Mouse (Mus musculus) lung, postnatal 0 days (tissue): ENCODE measurements around the gene Pik3r5. TPM values are rescaled to one million over a fixed set of nuclear protein-coding genes. Genes with fewer than 3 reads are reported as not detected.

ENCODE experiments used
- ATAC-seq: fragments of 200-750 bp; cut with Nextera tagmentation; 2 replicates; pipeline ENCODE4 v1.8.0; 2017; ENCODE audit warnings: moderate library complexity
- DNase-seq: peaks from one replicate; pipeline ENCODE4 v3.0.0-alpha.2; 2016; ENCODE audit warnings: low spot score
- H3K27ac ChIP-seq: fragments of 300-500 bp; sonication (generic); 2 replicates; pipeline ENCODE4 v1.5.1; 2014; ENCODE audit warnings: antibody characterized with exemption, mild to moderate bottlenecking, low read length, mixed read lengths
- H3K27me3 ChIP-seq: fragments of 300-500 bp; sonication (generic); replicated peaks from 2 replicates; pipeline ENCODE4 v1.6.1; 2014; ENCODE audit warnings: low read length, mixed read lengths; ENCODE audit not compliant: insufficient read depth
- H3K36me3 ChIP-seq: fragments of 300-500 bp; sonication (generic); 2 replicates; pipeline ENCODE4 v1.6.1; 2014; ENCODE audit warnings: low read length, mixed read lengths; ENCODE audit not compliant: insufficient read depth
- H3K4me1 ChIP-seq: fragments of 300-500 bp; sonication (generic); 2 replicates; pipeline ENCODE4 v1.6.1; 2014; ENCODE audit warnings: antibody characterized with exemption, low read depth, low read length, mixed read lengths; ENCODE audit not compliant: insufficient read depth
- H3K4me2 ChIP-seq: fragments of 300-500 bp; sonication (generic); replicated peaks from 2 replicates; pipeline ENCODE4 v1.6.1; 2014; ENCODE audit warnings: low read depth, mild to moderate bottlenecking, low read length, moderate library complexity, mixed read lengths
- H3K4me3 ChIP-seq: fragments of 300-500 bp; sonication (generic); 2 replicates; pipeline ENCODE4 v1.5.1; 2014; ENCODE audit warnings: low read depth, low read length
- H3K9ac ChIP-seq: fragments of 300-500 bp; sonication (generic); replicated peaks from 2 replicates; pipeline ENCODE4 v1.6.1; 2014; ENCODE audit warnings: low read depth, mild to moderate bottlenecking
- H3K9me3 ChIP-seq: fragments of 300-500 bp; sonication (generic); 2 replicates; pipeline ENCODE4 v1.6.1; 2016; ENCODE audit warnings: low read length, mixed read lengths
- CTCF ChIP-seq: IDR thresholded peaks from 2 replicates; pipeline ENCODE4 v1.5.1; 2016; ENCODE audit warnings: antibody characterized with exemption, mild to moderate bottlenecking
- EP300 ChIP-seq: IDR thresholded peaks from 2 replicates; pipeline ENCODE4 v1.6.1; 2016; ENCODE audit warnings: antibody characterized with exemption, mild to moderate bottlenecking, control low read depth
- WGBS: fragments of 180-500 bp; shearing (Covaris S2); extraction: QIAGEN DNeasy Blood & Tissue Kit; methylation state at CpG from one replicate; pipeline ENCODE4 v1.1.7; 2014; 5-methylcytosine and 5-hydroxymethylcytosine counted together
- polyA plus RNA-seq: library from polyadenylated mRNA; unstranded; fragments of >200 nt; fragmentation: Nextera tagmentation; extraction: Ambion mirVana; gene quantifications from 2 replicates; pipeline ENCODE4 v1.2.1, GENCODE M21; 2015

Gene Pik3r5
- polyA plus RNA-seq, 1 experiment from 2014 or later, result 1.1 TPM

DNA sequence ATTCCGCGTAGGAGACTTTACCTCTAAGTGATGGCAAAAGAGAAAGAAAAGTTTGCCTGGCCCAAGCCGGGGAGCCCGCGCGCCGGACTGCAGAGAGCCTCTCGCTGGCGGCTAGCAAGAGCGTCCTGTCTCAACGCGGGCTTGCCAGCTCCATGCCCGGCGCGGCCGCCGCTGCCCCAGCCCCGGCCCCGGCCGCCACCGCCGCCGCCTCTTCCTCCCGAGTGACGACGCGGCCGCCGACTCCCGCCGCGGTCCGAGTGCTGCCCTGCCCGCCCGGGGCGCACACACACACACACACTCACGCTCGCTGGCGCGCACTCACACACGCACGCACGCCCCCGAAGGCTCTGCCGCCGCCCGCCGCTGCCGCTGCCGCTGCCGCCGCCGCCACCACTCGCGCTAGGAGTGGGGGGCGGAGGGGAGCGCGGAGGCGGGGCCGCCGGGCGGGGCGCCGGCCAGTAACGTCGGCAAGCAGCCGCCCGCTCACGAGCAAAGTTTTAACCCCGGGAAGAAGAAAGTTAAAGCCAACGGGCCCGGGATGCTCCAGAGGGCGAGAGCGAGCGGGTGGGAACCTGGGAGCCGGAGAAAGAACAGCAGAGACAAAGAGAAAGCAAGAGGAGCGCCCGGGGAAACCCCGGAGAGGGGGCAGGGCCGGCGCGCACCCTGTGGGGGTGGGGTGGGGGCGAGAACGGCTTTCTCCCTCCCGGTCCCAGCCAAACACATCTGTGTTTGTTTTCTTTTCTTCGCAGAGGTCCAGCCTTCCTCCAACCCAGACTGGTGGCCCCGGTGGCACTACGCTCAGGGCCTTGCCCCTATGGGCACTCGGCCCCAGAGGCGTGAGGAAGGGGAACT is 45.1 kb upstream of the Pik3r5 start:
- H3K4me1 ChIP-seq, result peaks cover 12% of the 10 kb centered on the region
- H3K4me2 ChIP-seq, result peak overlapping the region; percentile 93
- H3K27ac ChIP-seq, result no peak overlapping the region; the same call in 1 of the 2 replicates
- DNase-seq, result peak; percentile 73
- H3K9me3 ChIP-seq, result no peaks in the 10 kb centered on the region
- 3% methylated on average over 55 of the region's 90 CpGs for WGBS
- H3K27me3 ChIP-seq, result peaks cover 54% of the 10 kb centered on the region
- H3K9ac ChIP-seq, result peak overlapping the region; percentile 42
- peak; percentile 79 for ATAC-seq
- TF ChIP-seq EP300 (no peak), CTCF (no peak)
- peak overlapping the region; percentile 68 for H3K4me3 ChIP-seq
- no peaks in the 10 kb centered on the region for H3K36me3 ChIP-seq

DNA sequence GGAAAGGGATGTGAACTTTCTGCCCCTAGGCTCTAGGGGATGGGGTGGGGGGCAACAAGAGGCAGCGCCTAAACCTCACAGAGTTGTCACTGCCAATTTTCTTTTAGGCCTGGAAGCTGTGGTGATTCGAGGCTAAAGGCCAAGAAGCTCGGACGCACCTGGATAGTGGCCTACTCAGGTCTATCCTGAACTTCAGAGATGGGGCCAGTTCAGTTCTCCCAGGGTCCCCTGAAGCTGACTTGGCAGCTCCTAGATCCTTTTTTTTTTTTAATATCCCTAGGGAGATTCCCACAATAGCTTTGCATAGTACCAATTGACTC is 44.5 kb upstream of the Pik3r5 start:
- H3K9ac ChIP-seq, result no peak overlapping the region
- H3K9me3 ChIP-seq, result no peaks in the 10 kb centered on the region
- WGBS, result 48% methylated on average over 4 of the region's 4 CpGs
- TF ChIP-seq EP300 (no peak), CTCF (no peak)
- peaks cover 54% of the 10 kb centered on the region for H3K27me3 ChIP-seq
- peak overlapping the region; percentile 68 for H3K4me3 ChIP-seq
- no peaks in the 10 kb centered on the region for H3K36me3 ChIP-seq
- peaks cover 12% of the 10 kb centered on the region for H3K4me1 ChIP-seq
- no peak for DNase-seq
- no peak for ATAC-seq
- no peak overlapping the region for H3K27ac ChIP-seq
- peak overlapping the region; percentile 93 for H3K4me2 ChIP-seq

DNA sequence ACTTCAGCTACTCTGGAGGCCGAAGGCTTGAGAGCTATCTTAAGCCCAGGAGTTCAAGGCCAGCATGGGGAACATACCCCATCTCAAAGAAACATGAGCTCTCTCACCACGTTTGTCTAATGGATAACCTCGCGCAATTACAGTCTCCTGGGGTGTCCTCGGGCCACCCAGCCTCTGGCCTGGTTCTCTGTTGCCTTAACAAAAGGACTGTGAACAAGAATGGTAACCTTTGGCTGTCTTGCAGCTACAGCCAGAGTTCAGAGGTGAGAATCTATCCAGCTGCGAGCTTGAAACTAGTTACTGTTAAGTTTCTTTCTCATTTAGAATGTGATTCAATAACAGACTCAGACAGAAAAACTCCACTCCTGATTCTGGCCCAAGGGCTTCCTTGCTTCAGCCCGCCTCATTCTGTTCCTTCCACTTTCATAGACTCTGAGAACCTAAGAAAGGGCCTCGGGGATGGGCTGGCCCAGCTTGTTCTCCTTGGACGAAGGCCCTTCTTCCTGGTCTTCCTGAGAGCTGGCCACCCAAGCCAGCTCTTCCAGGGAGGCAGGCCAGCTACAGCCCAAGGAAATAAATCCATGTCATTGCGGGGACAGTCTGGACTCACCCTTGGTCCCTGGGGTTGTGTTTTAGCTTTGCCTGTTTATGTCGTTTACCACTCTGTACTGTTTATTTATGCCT is 43.8 kb upstream of the Pik3r5 start:
- no peak overlapping the region for H3K9ac ChIP-seq
- peaks cover 50% of the 10 kb centered on the region for H3K27me3 ChIP-seq
- peaks cover 12% of the 10 kb centered on the region for H3K4me1 ChIP-seq
- ATAC-seq, result no peak
- H3K27ac ChIP-seq, result no peak overlapping the region
- H3K4me2 ChIP-seq, result no peak overlapping the region
- H3K9me3 ChIP-seq, result no peaks in the 10 kb centered on the region
- WGBS, result 81% methylated on average over 11 of the region's 11 CpGs
- H3K4me3 ChIP-seq, result no peak overlapping the region
- H3K36me3 ChIP-seq, result no peaks in the 10 kb centered on the region
- DNase-seq, result no peak
- no peak for TF ChIP-seq CTCF
- no peak for TF ChIP-seq EP300

DNA sequence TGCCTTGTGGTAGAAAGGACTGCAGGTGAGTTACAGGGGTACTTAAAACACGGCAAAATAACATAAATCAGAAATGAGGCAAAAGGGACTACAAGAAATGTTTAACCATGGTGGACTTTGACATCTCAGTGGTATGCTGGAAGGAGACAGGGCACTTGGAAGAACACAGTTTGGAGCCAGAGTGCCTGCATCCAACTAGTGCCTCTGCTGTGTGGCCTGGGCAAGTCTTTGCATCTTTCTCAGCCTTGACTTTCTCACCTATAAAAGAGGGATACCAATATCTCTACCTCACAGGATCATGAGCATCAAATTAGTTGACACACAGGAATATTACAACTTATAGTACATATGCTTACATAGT is 43.3 kb upstream of the Pik3r5 start:
- Histone ChIP-seq H3K4me3 (no peak overlapping the region), H3K4me1 (peaks cover 12% of the 10 kb centered on the region), H3K27ac (no peak overlapping the region), H3K9ac (no peak overlapping the region), H3K36me3 (no peaks in the 10 kb centered on the region), H3K27me3 (peaks cover 45% of the 10 kb centered on the region), H3K9me3 (no peaks in the 10 kb centered on the region), H3K4me2 (no peak overlapping the region)
- ATAC-seq (no peak), DNase-seq (no peak)
- TF ChIP-seq EP300 (no peak), CTCF (no peak)
- 69% methylated on average over 1 of the region's 1 CpGs for WGBS

DNA sequence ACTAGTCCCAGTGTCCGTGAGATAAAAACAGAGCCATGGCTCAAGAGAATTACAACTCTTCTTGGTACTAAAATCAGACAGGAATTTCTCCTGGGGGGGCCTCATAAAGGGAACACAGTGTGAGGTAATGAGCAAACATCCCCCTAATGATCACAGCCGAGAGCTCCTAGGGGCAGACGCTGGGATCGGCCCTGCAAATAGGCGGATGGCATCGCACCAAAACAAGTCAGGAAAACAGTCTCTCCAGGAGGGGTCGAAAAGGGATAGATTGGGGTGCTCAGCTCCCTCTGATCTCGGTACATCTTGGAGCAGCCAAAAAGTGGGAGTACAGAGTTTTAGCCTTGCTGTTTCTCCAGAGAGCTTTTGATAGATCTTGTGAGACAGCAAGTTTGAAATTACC is 42.3 kb upstream of the Pik3r5 start:
- H3K4me1 ChIP-seq, result peaks cover 12% of the 10 kb centered on the region
- H3K4me3 ChIP-seq, result no peak overlapping the region
- H3K4me2 ChIP-seq, result no peak overlapping the region
- no peaks in the 10 kb centered on the region for H3K9me3 ChIP-seq
- no peak overlapping the region for H3K9ac ChIP-seq
- no peak overlapping the region for H3K27ac ChIP-seq
- 24% methylated on average over 8 of the region's 8 CpGs for WGBS
- H3K36me3 ChIP-seq, result no peaks in the 10 kb centered on the region
- DNase-seq (no peak), ATAC-seq (no peak)
- peaks cover 36% of the 10 kb centered on the region for H3K27me3 ChIP-seq
- no peak for TF ChIP-seq EP300
- no peak for TF ChIP-seq CTCF

DNA sequence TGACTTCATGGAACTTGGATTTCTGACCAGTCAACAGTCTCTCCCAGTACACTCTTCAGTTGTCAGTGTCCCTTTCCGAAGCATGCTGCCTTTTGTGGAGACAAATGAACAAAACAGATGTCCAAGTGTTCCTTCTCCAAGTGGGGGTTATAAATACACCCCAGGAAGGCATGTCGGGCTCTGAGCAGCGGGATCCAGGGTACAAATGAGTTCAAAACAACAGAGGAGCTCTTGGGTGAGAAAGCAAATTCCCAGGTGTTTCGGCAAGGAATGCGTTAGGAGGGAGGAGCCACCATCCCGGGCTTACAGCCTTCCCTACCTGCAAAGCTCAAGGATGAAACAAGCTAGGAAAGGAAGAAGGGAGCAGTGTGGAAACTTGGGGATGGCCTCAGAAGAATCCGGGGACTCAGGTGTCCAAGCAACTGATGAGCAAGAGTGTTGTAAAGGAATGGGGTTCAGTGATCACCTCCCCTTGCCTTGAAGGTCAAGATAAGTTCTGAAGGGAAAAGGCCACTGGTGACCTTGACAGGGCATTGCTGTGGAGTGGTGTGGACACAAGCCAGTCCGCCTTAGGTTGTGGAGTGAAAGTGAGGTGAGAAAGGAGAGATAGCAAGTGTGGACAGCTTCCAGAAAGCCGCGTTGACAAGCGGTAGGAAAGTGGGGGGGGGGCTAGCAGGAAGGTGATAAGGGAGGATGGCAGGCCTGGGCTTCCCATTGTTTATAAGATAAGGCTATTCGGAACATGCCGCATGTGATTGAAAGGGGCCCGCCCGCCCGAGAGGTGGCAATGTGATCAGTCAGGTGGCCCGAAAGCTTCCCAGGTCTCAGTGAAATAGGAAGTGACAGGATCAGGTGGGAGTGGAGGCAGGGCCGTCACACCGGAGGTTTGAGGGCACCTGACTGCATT is 41.3 kb upstream of the Pik3r5 start:
- no peak overlapping the region for H3K9ac ChIP-seq

More for the DNA sequence above, 41.3 kb upstream of the Pik3r5 start:
- Histone ChIP-seq H3K4me1 (peaks cover 2% of the 10 kb centered on the region), H3K4me3 (no peak overlapping the region), H3K27me3 (peaks cover 25% of the 10 kb centered on the region), H3K27ac (no peak overlapping the region), H3K4me2 (no peak overlapping the region), H3K9me3 (no peaks in the 10 kb centered on the region), H3K36me3 (no peaks in the 10 kb centered on the region)
- no peak for ATAC-seq
- TF ChIP-seq CTCF (no peak), EP300 (no peak)
- WGBS, result 11% methylated on average over 19 of the region's 19 CpGs
- no peak for DNase-seq
